Mouse (Mus musculus): ENCODE measurements around the gene Grhpr.
"Not testable (repeated sequence)": the region's sequence is repeated elsewhere in the genome, so short reads cannot be mapped to it uniquely, and the experiment has no call there.

Gene Grhpr

GRCm38 (mm10) chr4:44976026-44976615, 5.1 kb upstream of the Grhpr start:
- no peak for DNase-seq

DNA sequence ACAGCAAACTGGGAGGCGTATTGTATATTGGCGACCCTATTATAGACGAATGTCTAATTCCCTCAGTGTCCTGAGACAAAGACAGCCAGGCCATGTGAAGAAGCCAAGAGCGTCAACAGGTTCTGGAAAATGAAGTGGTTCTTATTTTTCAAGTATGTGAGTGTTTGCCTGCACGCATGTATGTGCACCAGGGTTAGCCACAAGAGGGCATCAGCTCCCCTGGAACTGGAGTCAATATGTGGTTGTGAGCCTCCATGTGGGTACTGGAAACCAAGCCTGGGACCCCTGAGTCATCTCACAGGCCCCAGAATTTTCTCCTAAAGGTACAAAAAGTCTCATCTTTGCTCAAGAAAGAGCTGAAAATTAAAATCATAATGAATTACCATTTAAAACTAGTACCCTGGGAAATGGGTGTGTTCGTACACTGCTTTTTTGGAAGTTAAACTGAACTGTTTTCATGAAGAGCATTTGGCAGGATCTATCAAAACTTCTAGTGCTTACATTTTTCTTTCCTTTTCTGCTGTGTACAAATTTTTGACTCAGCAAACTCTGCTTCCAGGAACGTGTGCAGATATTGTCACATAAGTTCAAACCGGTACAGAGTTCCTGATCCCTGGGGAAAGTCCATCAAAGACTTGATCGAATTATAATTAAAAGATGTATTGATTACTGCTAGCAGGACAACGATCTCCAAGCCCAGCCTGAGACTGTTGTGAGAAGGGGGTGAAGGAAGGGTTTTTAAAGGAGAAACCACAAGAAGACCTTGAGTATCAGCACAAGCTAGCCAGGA, 4.1 kb upstream of the Grhpr start:
- no peak for DNase-seq

- DNase-seq, result no peak
Measured at GRCm38 (mm10) chr4:44978175-44978574, 3.0 kb upstream of the Grhpr start.

DNA sequence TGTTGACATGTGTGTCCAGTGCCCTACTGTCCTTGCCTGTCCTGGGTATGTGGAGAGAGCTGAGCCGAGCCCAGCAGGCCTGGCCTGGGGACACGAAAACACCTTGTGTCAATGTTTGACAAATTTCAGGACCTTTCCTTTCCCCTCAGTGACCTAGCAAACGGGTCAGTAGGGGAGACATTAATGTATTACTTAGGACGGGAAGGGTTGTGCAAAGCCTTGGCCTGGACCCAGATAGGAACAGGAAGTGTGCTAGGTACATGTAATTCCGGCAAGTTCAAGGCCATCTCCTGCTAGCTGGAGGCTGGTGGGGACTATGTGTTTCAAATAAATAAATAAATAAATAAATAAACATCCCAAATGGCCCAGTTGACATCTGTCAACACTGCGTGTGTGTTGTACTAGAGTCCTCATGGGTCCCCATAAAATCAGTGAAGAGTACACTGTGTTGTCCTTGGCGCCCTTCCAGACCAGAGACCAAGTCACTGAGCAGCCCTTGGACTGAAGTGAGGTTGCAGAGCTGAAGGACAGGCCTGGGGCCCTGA, 1.3 kb upstream of the Grhpr start:
- no peak for DNase-seq

DNA sequence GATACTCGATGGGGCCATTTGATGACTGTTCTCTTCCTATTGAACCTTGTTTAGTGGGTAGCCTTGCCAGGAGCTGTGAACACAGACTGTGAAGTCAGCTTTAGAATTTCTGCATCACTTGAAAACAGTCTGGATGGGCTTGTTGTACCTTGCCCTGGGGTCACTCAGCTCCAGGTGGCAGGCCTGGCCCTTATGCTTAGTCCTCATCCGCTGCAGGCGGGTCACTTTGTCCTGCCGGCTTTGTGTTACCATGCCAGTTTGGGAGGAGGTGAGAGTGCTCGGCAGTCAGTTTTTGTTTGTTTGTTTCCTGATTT, 736 bp downstream of the Grhpr start:
- DNase-seq, result peak; percentile 44

GRCm38 (mm10) chr4:44982440-44983130, 1.4 kb downstream of the Grhpr start:
- peak; percentile 53 for DNase-seq

DNA sequence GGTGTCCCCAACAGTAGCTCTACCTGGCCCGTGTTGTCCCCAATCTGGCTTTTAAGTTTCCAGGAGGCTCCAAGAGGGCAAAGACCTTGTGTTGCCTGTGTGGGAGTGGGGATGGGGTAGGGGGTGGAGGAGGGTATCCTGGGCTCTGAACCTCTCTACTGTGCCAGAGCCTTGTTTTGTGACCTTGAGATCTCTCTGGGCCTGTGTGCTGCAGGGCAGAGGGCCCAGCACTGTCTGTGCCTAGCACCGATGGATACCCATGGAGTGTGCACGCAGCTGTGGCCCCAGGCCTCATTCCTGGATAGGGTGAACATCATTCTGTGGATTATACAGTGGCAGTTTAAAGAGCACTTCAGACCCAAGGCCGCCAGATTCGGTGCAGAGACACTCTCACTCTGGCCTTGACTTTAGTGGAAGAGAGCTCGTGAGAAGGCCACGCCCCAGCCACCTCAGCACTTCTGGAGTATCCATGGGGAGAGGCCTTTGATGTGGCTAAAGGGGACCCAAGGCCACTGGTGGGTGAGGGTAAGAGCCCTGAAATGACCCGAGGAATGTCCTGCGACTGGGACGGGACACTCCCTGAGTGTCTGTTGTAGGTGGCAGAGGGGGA, 2.0 kb downstream of the Grhpr start:
- DNase-seq, result no peak

GRCm38 (mm10) chr4:44990560-44990959, 9.4 kb downstream of the Grhpr start:
- DNase-seq, result no peak

- not testable (repeated sequence) for DNase-seq
Measured at GRCm38 (mm10) chr4:44992330-44992729, 11.1 kb downstream of the Grhpr start.

DNA sequence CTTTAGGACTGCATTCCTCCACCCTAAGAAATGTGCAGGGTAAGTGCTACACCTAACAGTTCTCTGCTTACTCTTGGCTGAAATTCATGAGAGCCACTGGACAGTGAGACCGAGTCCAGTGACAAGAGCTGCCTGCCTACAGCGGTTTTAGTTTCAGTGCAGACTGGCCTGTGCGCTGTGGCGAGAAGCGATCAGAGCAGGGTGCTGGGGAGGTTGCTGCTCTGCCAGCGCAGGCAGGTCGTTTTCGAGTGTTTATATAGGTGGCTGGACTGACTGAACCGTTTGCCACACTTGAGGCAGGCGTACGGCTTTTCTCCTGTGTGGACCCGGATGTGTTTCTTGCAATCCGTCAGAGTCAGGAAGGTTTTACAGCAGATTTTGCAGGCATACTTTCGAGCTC, 12.0 kb downstream of the Grhpr start:
- DNase-seq, result not testable (repeated sequence)

DNA sequence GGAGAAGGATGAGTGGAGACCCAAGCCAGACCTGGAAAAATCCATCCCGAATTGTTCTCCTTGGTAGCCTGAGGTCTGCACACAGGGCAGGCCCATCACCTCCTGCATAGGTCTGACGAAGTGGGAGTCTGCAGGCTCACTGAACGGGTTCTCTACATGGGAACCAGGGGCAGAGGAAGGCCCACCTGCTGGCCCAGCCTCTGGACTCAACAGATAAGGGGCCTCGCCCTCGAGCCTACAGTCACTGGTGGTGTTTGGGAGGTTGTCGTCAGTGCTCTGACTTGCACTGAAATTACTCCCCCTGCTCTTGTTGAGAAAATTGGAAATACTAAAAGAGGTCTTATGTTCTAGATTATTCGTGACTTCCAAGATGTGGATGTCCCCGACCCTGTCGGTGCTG, 12.7 kb downstream of the Grhpr start:
- DNase-seq, result no peak

DNA sequence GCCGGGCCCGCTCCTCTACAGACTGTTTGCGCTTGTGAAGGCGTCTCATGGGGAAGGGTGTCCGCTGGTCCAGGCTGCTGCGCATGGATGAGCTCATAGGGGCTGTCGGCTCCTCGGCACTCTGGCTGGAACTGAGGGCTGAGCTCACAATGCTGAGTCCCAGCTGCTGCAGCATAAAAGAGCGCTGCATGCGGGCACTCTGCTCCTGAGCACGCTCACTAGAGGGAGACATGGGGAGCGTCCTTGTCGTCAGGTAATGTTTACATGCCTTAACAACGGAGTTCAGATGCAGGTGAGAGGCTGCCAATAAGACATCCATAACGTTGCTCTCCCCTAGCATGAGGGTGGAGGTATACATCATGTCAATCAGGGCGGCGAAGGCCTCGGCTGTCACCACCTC, 13.6 kb downstream of the Grhpr start:
- DNase-seq, result no peak

GRCm38 (mm10) chr4:44998071-44998470, 16.9 kb downstream of the Grhpr start:
- no peak for DNase-seq

DNA sequence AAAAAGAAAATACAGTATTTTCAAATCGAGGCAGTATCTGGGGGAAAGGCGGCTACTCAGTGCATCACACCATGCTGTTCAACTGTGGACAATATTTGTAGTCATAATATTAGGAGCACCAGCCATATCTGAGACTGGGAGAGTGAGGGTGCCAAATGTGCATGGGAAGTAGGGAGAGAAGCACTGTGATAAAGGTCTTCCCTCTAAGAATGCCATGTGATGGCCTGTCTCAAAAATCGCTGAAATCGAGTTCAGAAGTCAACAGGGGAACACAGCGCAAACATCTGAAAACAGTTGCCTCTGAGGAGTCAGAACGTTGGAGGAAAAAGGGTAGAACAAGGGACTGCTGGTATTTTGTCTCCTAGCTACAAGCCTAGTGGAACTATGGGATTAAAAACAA, 18.8 kb downstream of the Grhpr start:
- DNase-seq, result no peak

- no peak for DNase-seq
Measured at GRCm38 (mm10) chr4:45005452-45005851, 24.3 kb downstream of the Grhpr start.

DNA sequence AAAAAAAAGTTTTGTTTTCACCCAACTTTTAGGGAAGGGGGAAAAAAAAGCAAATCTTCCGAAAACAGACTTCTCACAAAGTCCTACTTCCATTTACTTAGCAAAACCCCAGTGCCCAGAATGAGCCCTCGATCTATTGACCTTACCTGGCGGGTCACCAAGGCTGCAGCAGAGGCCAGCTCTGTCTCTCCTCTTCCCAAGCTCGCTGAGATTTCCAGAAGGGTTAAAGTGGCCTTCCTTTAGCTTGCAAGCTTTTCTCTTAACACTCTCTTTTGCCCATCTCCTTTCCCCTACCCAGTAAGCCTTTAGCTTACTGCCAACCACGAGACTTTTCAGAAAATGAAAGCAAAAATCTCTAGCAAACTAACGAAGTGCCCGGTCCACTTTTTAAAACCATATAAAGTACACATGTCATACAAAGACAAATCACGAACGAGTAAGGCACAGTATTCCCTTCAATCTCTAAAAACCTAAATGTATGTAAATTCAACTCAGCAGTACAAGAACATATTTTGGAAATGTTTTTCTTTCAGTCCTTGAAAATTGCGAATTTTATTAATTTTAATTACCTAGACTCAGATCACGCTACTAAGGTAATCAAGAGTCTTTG, 29.7 kb downstream of the Grhpr start:
- DNase-seq, result peak; percentile 39

DNA sequence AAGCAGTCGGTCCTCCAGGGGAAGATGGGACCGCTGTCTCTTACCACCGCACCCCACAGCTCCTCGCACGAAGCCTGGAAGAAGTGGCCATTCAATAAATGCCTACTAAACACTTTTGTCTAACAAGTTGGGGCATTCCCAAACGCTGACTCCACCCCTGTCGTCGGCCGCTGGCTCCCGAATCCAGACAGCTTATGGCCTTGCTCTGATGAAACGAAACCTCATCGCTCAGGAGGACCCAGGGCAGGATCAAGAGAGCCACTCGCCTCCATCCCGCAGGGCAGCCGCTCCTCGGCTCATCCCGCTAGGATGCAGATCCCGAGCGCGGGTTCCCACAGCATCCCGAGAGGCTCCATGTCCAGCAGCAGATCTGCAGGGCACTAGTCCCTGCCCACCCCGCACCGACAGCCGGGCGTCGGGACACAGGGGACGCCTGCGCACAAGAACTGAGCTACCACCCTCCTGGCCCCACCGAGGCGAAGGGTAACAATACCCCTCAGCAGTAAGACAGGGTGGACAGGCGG, 30.4 kb downstream of the Grhpr start:
- DNase-seq, result no peak

DNA sequence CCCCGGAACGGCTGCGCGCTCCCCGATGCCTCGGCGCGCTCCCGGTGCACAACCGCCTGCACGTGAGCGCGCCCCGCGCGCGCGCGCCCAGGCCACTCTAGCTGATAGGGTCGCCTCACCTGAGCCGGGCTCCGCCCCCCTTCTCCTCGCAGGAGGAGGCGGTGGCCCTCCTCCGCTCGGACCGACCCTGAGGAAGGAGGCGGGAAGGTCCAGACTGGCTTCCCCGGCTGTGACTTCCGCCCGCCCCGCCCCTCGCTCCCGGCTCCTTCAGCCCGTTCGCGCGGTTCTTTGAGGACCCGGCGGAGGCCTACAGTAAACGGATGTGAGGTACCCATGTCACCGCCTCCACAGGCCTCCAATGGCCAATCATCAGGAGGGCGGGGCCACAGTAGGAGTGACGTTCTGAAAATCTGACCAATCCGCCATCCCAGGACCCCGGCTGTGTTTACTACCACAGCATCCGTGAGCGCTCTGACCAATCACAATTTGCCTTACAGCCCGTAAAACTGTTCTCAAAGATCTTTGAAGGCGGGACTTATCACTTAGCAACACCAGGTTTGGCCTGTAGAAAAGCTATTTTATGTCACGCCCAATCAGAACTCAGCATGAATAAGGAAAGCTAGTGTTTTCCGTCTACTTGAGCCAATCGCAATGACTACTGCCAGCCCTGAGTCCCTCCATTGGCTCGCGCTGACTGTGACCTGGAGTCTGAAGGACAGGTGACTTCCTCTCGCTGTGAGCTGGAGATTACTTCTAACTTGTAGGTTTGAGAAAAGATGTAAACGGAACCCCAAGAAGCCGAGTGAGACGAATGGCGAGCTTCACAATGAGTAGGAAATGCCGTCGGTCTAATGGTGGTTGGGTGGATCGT, 31.1 kb downstream of the Grhpr start, which contains the start of gene Zbtb5:
Zbtb5 (minus strand) TSS at position 308 of the 871 bp plus-strand sequence.
- DNase-seq, result peak; percentile 100

DNA sequence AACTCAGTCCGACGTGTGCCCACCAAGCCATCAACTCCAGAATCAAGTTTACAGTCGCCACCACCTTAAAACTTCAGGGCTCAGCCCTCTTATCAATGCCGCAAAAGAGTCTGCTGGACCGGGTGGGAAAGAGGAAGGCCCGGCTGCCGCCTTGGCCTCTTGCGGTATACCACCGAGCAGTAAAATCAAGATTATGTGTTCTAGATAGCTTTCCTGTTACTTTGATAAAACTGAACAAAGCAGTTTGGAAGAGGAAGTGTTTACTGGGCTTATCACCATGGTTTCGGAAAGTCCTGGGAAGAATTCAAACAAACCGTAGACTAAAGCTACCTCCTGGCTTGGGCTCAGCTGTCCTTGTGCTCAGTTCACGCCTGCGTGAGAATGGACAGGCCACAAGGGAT, 31.8 kb downstream of the Grhpr start:
- peak; percentile 31 for DNase-seq

DNA sequence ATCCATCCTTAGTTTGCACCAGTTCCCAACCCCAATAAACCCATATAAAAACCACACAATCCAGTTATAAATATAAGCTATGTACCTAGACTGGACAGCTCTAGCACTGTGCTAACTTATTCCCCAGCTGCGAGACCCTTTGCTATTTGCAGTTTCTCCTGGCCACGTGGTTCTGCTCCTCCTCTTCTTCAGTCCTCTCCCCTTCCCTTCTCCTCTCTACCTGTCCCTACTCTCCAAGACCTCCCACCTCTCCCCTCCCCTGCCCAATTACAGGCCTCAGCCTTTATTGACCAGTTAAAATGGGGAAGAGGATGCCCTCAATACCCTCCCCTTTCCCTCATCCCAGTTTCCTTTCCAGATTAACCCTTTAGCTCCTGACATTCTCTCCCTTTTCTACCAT, 32.3 kb downstream of the Grhpr start:
- peak; percentile 31 for DNase-seq

DNA sequence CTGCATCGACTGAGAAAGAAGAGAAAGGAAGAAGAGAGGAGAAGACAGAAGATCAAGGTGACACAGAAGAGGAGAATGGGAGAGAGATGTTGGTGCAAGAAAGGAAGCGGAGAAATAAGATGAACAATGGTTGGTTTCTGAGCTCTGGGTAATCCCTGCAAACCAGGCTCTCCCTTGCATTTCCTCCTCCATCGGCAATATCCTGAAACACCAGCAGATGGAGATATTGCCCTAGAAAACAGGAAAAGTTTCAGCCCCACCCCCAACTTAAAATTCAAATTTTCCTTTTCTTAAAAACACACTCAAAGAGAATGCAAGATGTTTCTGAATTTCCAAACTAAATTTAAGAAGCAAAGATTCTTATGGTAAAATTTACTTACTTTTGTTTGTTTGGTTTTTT, 34.4 kb downstream of the Grhpr start:
- no peak for DNase-seq

All from cerebellum, adult 11-12 months (tissue).